Mouse (Mus musculus): ENCODE data around the gene Cyp2d10.
"Not testable (repeated sequence)": the region's sequence is repeated elsewhere in the genome, so short reads cannot be mapped to it uniquely, and the experiment has no call there.

The Cyp2d10 gene

GRCm38 (mm10) chr15:82406981-82407380, at the start of gene Cyp2d10:
Gene Cyp2d10, minus strand, starts transcription at chr15:82407195.
- no peak for DNase-seq (ENCODE audit: low read depth, low spot score)

DNA sequence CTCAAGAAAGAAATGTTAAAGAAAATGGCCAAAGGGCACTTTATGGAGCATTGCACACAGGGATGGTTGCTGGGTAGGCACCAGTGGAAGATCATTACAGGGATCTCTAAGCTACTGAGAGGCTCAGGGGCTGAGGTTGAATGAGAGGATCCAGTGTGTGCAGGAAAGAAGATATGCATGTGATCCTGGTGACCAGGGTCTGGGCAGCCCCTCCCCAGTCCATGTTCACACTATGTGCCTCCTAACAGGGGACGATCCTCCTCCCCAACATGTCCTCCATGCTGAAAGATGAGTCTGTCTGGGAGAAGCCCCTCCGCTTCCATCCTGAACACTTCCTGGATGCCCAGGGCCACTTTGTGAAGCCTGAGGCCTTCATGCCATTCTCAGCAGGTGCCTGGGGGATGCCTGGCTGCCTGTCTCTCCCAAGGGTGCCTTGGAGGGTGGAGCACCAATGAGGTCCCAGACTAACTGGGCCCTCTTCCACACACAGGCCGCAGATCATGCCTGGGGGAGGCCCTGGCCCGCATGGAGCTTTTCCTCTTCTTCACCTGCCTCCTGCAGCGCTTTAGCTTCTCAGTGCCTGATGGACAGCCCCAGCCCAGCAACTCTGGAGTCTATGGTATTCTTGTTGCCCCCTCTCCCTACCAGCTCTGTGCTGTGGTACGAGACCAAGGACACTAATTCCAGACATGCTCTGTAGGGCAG, 49.2 kb upstream of the Cyp2d10 start:
- not testable (repeated sequence) for DNase-seq (ENCODE audit: low read depth, low spot score)

GRCm38 (mm10) chr15:82453501-82453900, 46.5 kb upstream of the Cyp2d10 start:
- DNase-seq (ENCODE audit: low read depth, low spot score) = not testable (repeated sequence)

DNA sequence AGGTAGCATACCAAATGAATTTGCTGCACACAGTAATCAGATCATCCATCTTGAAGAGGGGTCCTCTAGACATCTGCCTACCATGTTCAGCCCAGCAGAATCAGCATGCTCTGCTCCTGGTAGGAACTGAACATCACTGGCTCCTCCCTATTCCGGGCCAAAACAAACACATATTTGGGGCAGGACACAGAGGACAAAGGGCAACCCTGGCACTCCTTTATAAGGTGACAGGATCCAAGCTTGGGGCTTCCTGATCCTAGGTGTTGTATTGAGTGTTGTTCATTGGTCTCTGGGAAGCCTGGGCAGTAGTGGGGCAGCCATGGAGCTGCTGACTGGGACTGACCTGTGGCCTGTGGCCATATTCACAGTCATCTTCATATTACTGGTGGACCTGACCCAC, 45.1 kb upstream of the Cyp2d10 start:
- DNase-seq (ENCODE audit: low read depth, low spot score) = not testable (repeated sequence)

DNA sequence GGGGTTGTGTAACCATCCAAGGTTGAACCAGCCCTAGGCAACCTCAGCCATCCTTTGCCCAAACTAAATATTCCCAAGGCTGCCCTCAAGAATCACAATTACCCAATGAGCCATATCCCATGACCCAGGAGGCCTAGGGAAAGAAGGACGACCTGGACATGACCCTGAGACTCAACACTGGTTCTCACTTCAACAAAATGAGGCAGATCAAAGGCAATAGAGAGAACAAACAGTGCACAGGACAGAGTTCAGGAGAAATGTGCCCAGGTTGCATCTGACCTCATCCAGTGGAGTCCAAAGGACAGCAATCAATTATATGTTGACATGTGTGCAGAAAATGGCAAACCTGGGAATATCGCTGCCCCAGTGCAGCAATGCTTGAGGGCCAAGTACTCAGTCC, 43.0 kb upstream of the Cyp2d10 start:
- DNase-seq (ENCODE audit: low read depth, low spot score) = not testable (repeated sequence)

GRCm38 (mm10) chr15:82445196-82445595, 38.2 kb upstream of the Cyp2d10 start:
- DNase-seq (ENCODE audit: low read depth, low spot score) = no peak

GRCm38 (mm10) chr15:82443658-82444057, 36.7 kb upstream of the Cyp2d10 start:
- no peak for DNase-seq (ENCODE audit: low read depth, low spot score)

DNA sequence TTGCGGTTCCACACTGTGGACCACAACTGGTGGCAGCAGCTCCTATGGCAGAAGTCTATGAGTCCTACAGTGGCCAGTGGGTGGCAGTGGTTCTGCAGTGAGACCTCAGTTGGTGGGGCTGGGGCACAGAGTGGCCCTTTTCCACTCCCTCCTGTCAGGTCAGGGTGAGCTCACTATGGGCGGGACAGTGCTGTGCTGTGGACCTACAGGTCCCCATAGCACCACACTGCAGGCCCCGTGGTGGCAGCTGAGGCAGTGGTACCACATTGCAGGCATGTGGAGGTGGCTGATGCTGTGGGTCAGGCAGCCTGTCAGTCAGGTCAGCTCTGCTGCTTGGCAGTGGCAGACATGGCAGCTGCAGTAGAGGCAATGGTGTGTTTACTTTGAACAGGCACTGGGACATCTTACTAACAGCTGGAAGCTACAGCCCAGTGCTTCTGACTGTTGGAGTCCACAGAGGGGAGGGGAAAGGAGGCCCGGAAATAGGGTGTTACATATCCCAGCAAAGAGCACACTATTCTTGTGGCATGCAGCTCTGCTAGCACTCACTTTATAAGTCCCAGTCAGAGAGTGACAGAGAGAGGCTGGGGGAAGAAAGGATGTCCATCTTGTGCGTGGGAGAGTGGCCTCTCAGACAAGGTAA, 31.1 kb upstream of the Cyp2d10 start:
- DNase-seq (ENCODE audit: low read depth, low spot score) = no peak

- DNase-seq (ENCODE audit: low read depth, low spot score) = no peak
Observed at GRCm38 (mm10) chr15:82435606-82436005, 28.6 kb upstream of the Cyp2d10 start.

DNA sequence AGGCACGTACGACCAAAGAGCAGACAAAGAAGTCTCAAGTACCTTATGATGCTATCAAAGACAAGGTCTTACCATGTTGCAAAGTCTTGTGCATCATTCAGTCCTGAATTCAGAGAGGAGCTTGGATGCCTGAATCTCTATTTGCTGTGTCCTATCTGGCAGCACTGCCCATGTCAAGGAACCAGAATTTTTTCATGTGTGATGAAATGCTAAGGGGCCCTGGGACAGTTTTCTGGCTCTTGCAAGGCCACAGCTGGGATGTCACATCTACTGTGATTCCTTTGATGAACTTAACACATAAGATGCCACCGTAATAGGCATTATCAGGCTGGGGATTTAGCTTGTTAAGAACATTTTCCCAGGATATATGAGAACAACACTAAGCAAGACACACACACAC, 28.0 kb upstream of the Cyp2d10 start:
- DNase-seq (ENCODE audit: low read depth, low spot score) = no peak

- DNase-seq (ENCODE audit: low read depth, low spot score) = no peak
Observed at GRCm38 (mm10) chr15:82434541-82434940, 27.5 kb upstream of the Cyp2d10 start.

DNA sequence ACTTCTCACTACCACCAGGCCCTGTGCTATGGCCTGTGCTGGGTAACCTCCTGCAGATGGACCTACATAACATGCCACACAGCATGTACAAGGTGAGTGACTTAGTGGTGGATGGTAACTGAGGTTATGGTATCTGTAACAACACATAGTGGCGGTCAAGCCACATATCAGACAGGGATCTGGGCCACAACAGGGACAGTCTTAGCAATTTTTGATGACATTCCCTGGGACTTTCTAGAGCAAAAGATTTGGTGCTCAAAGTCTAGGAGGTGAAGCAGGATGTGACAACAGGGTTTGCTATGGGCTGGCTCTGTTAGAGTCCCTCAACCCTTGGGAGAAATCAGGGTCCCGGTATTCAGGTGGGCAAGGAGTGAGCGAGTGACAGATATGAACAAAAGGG, 26.6 kb upstream of the Cyp2d10 start:
- no peak for DNase-seq (ENCODE audit: low read depth, low spot score)

- DNase-seq (ENCODE audit: low read depth, low spot score) = no peak
Observed at GRCm38 (mm10) chr15:82433137-82433536, 26.1 kb upstream of the Cyp2d10 start, which contains the start of gene Cyp2d9. Gene Cyp2d9, plus strand, starts transcription at chr15:82433437.

GRCm38 (mm10) chr15:82423471-82423870, 16.5 kb upstream of the Cyp2d10 start:
- no peak for DNase-seq (ENCODE audit: low read depth, low spot score)

DNA sequence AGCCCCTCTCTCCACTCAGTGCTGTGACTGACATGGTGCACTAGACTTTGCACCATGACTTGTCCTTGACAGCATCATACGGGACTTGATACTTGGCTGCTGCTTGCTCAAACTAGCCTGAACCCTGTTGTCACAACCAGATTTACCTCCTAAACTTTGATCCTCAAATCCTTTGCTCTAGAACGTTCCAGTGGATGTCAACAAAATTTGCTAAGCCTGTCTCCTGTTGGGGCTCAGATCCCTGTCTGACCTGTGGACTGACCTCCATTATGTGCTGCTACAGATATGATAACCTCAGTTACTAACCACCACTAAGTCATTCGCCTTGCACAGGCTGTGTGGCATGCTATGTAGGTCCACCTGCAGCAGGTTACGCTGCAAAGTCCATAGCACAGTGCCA, 15.9 kb upstream of the Cyp2d10 start:
- DNase-seq (ENCODE audit: low read depth, low spot score) = no peak

DNA sequence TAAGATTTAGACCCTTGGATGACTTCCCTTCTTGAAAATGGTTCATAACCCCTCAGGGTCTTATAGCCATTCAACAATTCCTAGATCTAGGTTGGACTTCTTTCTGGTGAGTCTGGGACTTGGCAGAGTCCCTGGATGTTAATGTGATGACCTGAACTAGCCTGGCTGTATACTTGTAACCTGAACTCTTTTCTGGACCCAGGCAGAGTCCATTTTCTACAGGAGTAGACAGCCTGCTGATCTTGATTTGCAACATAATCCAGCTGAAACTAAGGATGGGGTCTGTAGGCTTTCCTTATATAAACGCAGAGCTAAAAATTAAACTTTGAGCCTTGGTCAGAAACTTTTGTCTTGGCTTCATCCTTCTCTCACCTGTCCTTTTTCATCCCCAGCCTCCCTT, 11.6 kb upstream of the Cyp2d10 start:
- DNase-seq (ENCODE audit: low read depth, low spot score) = no peak

DNA sequence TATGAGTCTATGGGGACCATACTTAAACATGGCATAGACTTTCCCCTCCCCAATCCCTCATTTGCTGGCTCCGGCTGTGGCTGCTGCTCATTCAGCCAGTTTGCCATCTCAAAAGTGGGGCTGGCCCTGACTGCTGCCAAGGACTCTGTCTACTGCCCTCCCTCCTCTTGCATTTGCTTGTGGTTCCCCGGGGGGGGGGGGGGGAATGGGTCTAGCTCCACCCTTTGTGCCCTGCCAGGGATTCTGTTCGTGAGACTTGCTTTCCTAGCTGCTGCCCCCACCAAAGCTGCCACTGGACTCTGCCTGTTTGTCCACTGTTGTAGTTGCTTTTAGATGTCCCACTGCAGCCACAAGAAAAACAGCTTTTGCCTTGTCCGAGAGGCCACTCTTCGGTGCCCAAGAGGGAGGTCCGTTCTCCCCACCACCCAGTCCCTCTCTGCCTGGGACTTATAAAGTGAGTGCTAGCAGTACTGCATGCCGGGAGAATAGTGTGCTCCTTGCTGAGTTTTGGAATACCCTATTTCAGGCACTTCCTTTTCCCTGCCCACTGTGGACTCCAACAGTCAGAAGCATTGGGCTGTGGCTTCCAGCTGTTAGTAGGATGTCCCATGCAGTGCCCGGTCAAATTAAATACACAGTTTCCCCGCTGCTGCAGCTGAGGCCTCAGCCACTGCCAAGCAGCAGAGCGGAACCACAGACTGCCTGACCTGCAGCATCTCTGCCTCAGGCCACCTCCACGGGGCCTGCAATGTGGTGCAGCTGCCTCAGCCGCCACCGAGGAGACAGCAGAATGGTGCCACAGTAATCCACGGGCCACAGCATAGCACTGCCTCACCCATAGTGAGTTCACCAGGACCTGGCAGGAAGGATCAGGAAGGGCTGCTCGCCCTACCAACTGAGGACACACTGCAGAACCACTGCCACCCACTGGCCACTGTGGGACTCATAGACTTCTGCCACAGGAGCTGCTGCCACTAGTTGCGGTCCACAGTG, 10.1 kb upstream of the Cyp2d10 start:
- peak; percentile 76 for DNase-seq (ENCODE audit: low read depth, low spot score)

GRCm38 (mm10) chr15:82407536-82407935, 541 bp upstream of the Cyp2d10 start:
- DNase-seq (ENCODE audit: low read depth, low spot score) = no peak

DNA sequence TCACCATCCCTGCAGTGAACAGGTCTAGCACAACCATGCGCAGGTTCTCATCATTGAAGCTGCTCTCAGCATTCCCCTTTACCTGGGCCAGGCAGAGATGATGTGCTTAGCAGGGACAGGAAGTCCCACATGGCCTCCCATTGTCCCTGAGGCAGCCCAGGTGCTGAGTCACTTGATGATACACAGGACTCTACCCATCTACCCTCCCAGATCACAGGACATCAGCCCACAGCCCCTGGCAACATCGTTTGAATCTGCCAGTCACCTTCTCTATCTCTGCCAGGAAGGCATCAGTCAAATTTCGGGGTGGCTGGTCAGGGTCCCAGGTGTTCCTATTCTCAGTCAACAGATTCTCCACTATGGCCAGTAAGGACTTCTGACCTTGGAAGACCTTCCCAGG, 2.8 kb downstream of the Cyp2d10 start:
- no peak for DNase-seq (ENCODE audit: low read depth, low spot score)

- no peak for DNase-seq (ENCODE audit: low read depth, low spot score)
Observed at GRCm38 (mm10) chr15:82403606-82404005, 3.4 kb downstream of the Cyp2d10 start.

- DNase-seq (ENCODE audit: low read depth, low spot score) = no peak
Observed at GRCm38 (mm10) chr15:82402741-82403140, 4.3 kb downstream of the Cyp2d10 start.

- DNase-seq (ENCODE audit: low read depth, low spot score) = no peak
Observed at GRCm38 (mm10) chr15:82402106-82402505, 4.9 kb downstream of the Cyp2d10 start.
